Mouse (Mus musculus) G1E (cell line): ENCODE results near the gene Ptgds. TPM values are rescaled to one million over a fixed set of nuclear protein-coding genes. Genes with fewer than 3 reads are reported as not detected.

Source experiments
- ATAC-seq: 2 replicates; pipeline ENCODE4 v1.8.0; 2016; ENCODE audit warnings: mild to moderate bottlenecking; ENCODE audit not compliant: insufficient number of reproducible peaks, poor library complexity, low FRiP score, severe bottlenecking; ENCODE audit errors: extremely low read depth
- DNase-seq: peaks from one replicate; pipeline ENCODE4 v3.0.0; 2012; ENCODE audit warnings: low spot score
- H3K27me3 ChIP-seq: 2 replicates; pipeline ENCODE4 v1.6.1; 2012; ENCODE audit warnings: mild to moderate bottlenecking, low read length, inconsistent platforms; ENCODE audit not compliant: insufficient read depth
- H3K36me3 ChIP-seq: replicated peaks from 2 replicates; pipeline ENCODE3; 2012; ENCODE audit warnings: mild to moderate bottlenecking, inconsistent platforms
- H3K4me1 ChIP-seq: 2 replicates; pipeline ENCODE4 v1.6.1; 2012; ENCODE audit warnings: low read depth, low read length, inconsistent platforms, mixed read lengths; ENCODE audit not compliant: insufficient read depth
- H3K4me3 ChIP-seq: 2 replicates; pipeline ENCODE4 v1.5.1; 2012; ENCODE audit warnings: low read depth, mild to moderate bottlenecking, inconsistent platforms, low read length, moderate library complexity, mixed read lengths
- H3K9me3 ChIP-seq: replicated peaks from 2 replicates; pipeline ENCODE4 v1.6.1; 2012; ENCODE audit warnings: inconsistent platforms
- CTCF ChIP-seq: IDR thresholded peaks from 2 replicates; pipeline ENCODE4 v1.5.1; 2012; ENCODE audit warnings: low read depth, low read length, inconsistent platforms, mixed read lengths
- GATA1 ChIP-seq: IDR thresholded peaks from 2 replicates; pipeline ENCODE4 v1.6.1; 2012; ENCODE audit warnings: borderline replicate concordance, low read length, inconsistent platforms, mixed read lengths
- GATA2 ChIP-seq: IDR thresholded peaks from 2 replicates; pipeline ENCODE4 v1.6.1; 2012; ENCODE audit warnings: low read depth, low read length, inconsistent platforms, borderline replicate concordance
- POLR2AphosphoS5 ChIP-seq: IDR thresholded peaks from 2 replicates; pipeline ENCODE4 v1.6.1; 2012; ENCODE audit warnings: low read depth, low read length, inconsistent platforms; ENCODE audit not compliant: insufficient replicate concordance
- TAL1 ChIP-seq: conservative IDR thresholded peaks from 2 replicates; pipeline ENCODE4 v1.6.1; 2012; ENCODE audit warnings: low read depth, low read length, inconsistent platforms, mixed read lengths
- polyA plus RNA-seq: library from polyadenylated mRNA; stranded (reverse); fragments of >175 nt; gene quantifications from 2 replicates; pipeline ENCODE4 v1.2.3, GENCODE M21; 2012
- total RNA-seq, 2 experiments: library from RNA; stranded (forward) in 1 of 2; stranded (reverse) in 1 of 2; fragments of 200-1000 nt in 1 of 2; fragments of >200 nt in 1 of 2; fragmentation: Nextera tagmentation in 1 of 2; gene quantifications; 2 replicates each; pipeline ENCODE4 v1.2.3; 2014 to 2017

Ptgds gene
- total and polyA plus RNA-seq, 3 experiments, result 0.44 TPM; not detected in 2

DNA sequence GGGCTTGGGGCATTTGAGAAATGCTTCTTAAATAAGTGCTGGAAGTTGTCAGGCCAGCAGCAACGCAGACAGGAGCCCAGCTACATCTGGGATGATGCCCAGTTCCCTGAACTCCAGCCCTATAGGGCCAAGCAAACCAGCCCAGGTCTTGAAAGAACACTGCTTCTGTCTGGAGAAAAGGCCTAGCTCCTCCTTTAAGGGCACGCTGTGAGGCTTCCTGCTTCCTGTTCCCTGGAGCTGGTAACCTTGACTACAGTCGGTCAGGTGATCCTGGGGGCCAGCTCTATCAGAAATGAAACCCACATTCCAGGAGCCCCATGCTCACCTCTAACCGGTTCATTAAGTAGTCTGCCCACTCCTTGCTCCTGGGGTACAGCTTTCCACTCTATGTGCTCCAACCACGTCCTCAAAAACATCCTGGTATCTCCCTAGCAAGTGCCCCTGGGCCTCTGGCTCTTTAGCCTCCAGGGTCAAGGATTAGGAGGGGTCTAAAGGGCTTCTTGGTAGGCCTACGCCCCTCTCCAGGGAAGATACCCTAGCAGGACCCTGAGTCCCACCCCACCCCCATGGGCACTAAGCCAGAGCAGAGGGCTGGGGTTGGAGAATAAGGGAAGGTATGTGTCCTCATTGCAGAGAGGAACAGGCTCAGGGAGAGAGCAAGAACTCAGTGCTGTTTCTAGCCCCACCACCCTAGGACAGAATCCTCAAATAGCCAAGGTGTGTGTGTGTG is 28.2 kb upstream of the Ptgds start:
- ATAC-seq (peak; percentile 46; the same call in 1 of the 2 replicates), DNase-seq (peak; percentile 73)
- peaks cover 56% of the 10 kb centered on the region for H3K4me1 ChIP-seq
- H3K27me3 ChIP-seq, result peaks cover 22% of the 10 kb centered on the region
- peak overlapping the region; percentile 7; the same call in 1 of the 2 replicates for H3K4me3 ChIP-seq
- TF ChIP-seq GATA2 (no peak), CTCF (no peak), GATA1 (no peak), TAL1 (no peak), POLR2AphosphoS5 (no peak)
- H3K9me3 ChIP-seq, result no peaks in the 10 kb centered on the region
- peaks cover 15% of the 10 kb centered on the region for H3K36me3 ChIP-seq

DNA sequence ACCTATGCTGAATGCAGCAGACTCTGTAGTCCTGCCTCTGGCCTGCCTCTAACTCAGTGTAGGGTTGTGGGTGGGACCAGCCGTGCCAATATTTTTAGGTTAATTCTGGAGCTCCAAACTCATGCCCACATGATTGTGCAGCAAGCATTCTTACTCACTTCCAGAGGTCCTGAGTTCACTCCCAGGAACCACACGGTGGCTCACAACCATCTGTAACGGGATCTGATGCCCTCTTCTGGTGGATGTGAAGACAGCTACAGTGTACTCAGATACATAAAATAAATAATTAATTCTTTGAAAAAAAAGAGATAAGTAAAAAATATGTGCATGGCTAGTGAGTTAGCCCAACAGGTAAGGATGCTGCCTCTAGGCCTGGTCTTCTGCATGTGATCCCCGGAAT is 26.6 kb upstream of the Ptgds start:
- Histone ChIP-seq H3K36me3 (no peaks in the 10 kb centered on the region), H3K4me1 (peaks cover 40% of the 10 kb centered on the region), H3K9me3 (no peaks in the 10 kb centered on the region), H3K4me3 (no peak overlapping the region), H3K27me3 (peaks cover 37% of the 10 kb centered on the region)
- DNase-seq, result no peak
- TF ChIP-seq GATA2, result no peak
- TF ChIP-seq POLR2AphosphoS5, result no peak
- no peak for TF ChIP-seq TAL1
- no peak for TF ChIP-seq GATA1
- TF ChIP-seq CTCF, result no peak
- ATAC-seq, result no peak

DNA sequence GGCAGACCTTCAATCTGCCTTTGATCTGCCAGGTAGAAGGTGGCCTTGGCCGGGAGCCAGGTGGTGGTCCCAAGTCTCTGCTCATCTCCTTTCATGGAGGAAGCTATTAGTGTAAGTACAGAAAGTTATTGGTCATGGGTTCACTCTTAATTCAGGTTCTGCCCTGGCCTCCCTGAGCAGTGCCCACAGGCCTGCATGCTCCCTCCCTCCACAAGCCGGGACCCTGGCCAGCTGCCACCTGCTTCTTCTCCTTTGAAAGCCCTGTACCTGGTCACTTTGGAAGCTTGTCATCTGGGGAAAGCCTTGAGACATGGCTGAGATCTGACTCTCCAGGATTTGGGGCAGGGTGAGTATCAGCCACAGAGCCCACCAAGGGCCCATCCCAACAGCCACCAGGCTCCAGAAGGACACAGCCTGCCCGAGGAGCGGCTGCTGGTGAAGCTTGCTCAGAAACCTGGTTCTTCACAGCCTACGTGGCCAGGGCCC is 23.7 kb upstream of the Ptgds start, which contains the start of gene Lcn12:
Lcn12 (minus strand) TSS at position 436 of the 486 bp plus-strand sequence.
- TF ChIP-seq GATA2 (no peak), TAL1 (no peak), CTCF (no peak), GATA1 (no peak), POLR2AphosphoS5 (no peak)
- no peak within 1 kb of the TSS for H3K4me3 ChIP-seq
- peaks cover 18% of the 10 kb centered on the region for H3K4me1 ChIP-seq
- no peak for ATAC-seq
- no peaks in the 10 kb centered on the region for H3K36me3 ChIP-seq
- H3K27me3 ChIP-seq, result peaks cover 58% of the 10 kb centered on the region
- DNase-seq, result no peak
- H3K9me3 ChIP-seq, result no peaks in the 10 kb centered on the region

DNA sequence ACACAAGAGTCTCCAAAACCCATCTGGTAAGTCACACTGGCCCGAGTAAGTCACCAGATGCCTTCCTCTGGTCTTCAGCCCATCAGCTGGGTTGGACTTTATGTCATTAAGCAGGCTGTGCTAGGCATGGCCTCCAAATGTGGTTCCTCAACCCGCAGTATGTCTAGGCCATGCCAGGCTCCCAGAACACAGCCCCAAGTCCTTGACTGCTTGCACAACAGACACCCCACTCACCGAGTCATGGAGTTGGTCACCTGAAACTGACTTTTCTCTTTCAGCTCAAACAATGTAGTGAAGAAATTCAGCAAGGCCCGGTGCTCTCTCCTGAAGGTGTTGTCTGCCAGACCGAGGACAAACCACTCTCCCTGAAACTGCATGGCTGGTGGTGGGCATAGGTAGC is 23.1 kb upstream of the Ptgds start:
- H3K4me1 ChIP-seq, result peaks cover 12% of the 10 kb centered on the region
- no peak for ATAC-seq
- H3K27me3 ChIP-seq, result peaks cover 63% of the 10 kb centered on the region
- no peaks in the 10 kb centered on the region for H3K9me3 ChIP-seq
- H3K36me3 ChIP-seq, result no peaks in the 10 kb centered on the region
- no peak overlapping the region for H3K4me3 ChIP-seq
- TF ChIP-seq POLR2AphosphoS5 (no peak), GATA2 (no peak), CTCF (no peak), TAL1 (no peak)
- no peak for DNase-seq

DNA sequence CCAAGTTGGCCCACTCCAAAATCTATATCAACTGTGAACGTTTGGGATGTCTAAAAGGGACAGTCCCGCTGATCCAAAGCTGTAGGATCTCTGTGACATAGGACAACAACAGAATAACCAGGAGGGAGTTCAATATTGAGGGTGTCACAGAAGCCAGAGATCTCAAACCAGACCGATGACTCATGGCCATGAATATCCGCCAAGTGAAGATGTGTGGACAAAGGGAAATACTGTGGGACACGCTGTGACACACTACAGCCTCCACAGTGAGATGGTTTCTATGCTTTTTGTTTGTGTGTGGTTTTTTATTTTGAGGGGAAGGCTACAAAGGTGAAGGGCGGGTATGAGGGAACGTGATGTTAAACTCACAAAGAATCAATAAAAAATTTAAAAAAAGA is 18.8 kb upstream of the Ptgds start:
- ATAC-seq, result no peak
- H3K36me3 ChIP-seq, result no peaks in the 10 kb centered on the region
- H3K27me3 ChIP-seq, result peaks cover 77% of the 10 kb centered on the region
- no peaks in the 10 kb centered on the region for H3K9me3 ChIP-seq
- H3K4me1 ChIP-seq, result no peaks in the 10 kb centered on the region; the same call in 1 of the 2 replicates
- TF ChIP-seq TAL1, result no peak
- no peak for TF ChIP-seq GATA2
- no peak for TF ChIP-seq GATA1
- no peak overlapping the region for H3K4me3 ChIP-seq
- DNase-seq, result no peak

DNA sequence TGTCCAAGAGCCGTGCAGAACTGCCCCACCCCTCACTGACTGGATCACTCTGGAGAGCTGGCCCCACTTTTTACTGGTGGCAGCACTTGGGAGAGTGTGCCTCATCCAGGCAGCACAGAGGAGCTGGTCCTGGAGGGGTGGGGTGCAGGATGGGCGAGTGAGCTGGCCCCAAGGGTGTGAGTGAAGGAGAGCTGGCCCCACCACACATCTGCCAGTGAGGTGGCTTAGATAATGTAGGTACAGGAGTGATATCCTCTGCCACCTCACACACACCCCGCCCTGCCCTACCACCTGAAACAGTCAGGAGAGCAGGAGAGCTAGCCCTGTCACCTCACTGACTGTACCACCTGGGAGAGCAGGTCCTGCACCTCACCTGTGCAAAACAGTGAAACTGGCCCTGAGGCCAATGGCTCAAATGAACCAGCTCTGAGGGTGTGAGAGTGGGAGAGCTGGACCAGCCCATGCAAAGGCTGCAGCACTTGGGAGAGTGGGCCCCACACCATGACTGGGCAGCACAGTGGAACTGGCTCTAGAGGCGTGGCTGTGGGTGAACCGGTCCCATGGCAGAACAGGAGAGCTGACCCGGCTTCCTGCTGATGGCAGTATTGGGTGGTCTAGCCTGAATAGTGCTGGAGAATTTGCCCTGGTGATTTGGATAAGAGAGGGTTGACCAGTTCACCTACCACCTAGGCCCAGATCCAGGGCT is 18.3 kb upstream of the Ptgds start:
- H3K27me3 ChIP-seq, result peaks cover 77% of the 10 kb centered on the region
- ATAC-seq (no peak), DNase-seq (no peak)
- H3K36me3 ChIP-seq, result no peaks in the 10 kb centered on the region
- H3K4me1 ChIP-seq, result no peaks in the 10 kb centered on the region; the same call in 1 of the 2 replicates
- H3K4me3 ChIP-seq, result no peak overlapping the region; the same call in 1 of the 2 replicates
- no peaks in the 10 kb centered on the region for H3K9me3 ChIP-seq
- TF ChIP-seq CTCF (no peak), GATA1 (no peak), GATA2 (no peak), POLR2AphosphoS5 (no peak), TAL1 (no peak)
